Mouse (Mus musculus) bone marrow macrophage, adult 2 months (primary cell): ENCODE results near the gene Trdmt1.

Experiments used
- CTCF ChIP-seq: IDR thresholded peaks from 2 replicates; pipeline ENCODE4 v1.5.1; 2012; ENCODE audit warnings: low read depth, mild to moderate bottlenecking, low read length, moderate library complexity
- POLR2A ChIP-seq: IDR thresholded peaks from 2 replicates; pipeline ENCODE4 v1.6.1; 2012; ENCODE audit warnings: mild to moderate bottlenecking, low read depth, low read length, borderline replicate concordance

DNA sequence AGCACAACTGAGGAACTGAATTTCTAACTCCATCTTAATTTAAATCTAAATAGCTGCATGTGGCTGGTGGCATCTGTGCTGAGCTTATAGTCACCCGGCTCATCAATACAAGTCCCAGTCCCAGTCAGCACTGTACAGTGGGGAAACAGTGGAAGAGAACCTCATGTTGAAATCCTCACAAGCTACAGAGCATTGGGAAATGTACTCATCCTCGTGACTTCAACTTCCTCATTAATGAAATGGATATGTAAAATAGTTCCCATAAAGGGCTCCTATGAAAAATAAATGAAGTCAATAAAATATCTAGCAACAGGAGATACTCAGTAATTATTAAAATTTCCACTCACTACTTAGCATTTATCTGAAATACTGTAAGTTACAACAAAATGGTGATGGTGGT, 6.2 kb downstream of the Trdmt1 start:
- TF ChIP-seq CTCF (no peak), POLR2A (no peak)
